Mouse (Mus musculus) ES-Bruce4 (cell line): Measurements from ENCODE around the gene Slc48a1.

Source experiments
- CTCF ChIP-seq: IDR thresholded peaks from one replicate; pipeline ENCODE4 v1.8.1; 2011; ENCODE audit warnings: low read depth, low read length
- EP300 ChIP-seq: IDR thresholded peaks from 2 replicates; pipeline ENCODE4 v1.6.1; 2011; ENCODE audit warnings: low read depth, low read length; ENCODE audit not compliant: insufficient read depth
- POLR2A ChIP-seq: IDR thresholded peaks from one replicate; pipeline ENCODE4 v1.8.1; 2011; ENCODE audit warnings: low read length; ENCODE audit not compliant: insufficient read depth

- no peak for TF ChIP-seq CTCF
- no peak for TF ChIP-seq POLR2A
- TF ChIP-seq EP300, result no peak
These were observed 30.2 kb downstream of the Slc48a1 start for GRCm38 (mm10) chr15:97808532-97808931.
